Mouse (Mus musculus) ES-E14 (cell line): Measurements from ENCODE around the gene Phyhd1.

ENCODE experiments used
- HCFC1 ChIP-seq: IDR thresholded peaks from 2 replicates; pipeline ENCODE4 v1.6.1; 2012; ENCODE audit warnings: low read length, inconsistent platforms, borderline replicate concordance; ENCODE audit not compliant: insufficient read depth
- MAFK ChIP-seq: IDR thresholded peaks from 2 replicates; pipeline ENCODE4 v1.6.1; 2014; ENCODE audit warnings: mild to moderate bottlenecking, low read depth, low read length, inconsistent platforms; ENCODE audit not compliant: insufficient read depth
- ZC3H11A ChIP-seq: IDR thresholded peaks from 2 replicates; pipeline ENCODE4 v1.6.1; 2012; ENCODE audit warnings: low read depth, mild to moderate bottlenecking, inconsistent platforms, low read length, borderline replicate concordance
- ZNF384 ChIP-seq: IDR thresholded peaks from 2 replicates; pipeline ENCODE4 v1.6.1; 2012; ENCODE audit warnings: low read depth, low read length, inconsistent platforms

DNA sequence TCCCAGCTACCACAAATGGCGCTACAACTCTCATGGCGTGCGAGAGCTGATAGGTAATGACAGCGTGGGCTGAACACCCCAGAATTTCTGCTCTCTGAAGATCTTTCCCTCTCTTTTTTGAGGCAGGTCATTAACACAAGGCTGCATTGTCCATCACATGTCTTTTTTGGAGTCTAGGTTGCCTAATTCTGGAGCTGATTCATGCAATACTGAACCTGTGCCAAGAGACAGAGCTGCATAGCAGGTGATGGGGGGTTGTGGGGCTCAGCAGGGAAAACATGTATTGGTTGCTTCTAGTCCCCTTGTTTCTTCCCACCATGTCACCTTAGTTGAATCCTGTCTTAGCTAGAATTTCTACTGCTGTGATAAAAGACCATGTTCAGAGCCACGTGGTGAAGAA is 59.3 kb downstream of the Phyhd1 start:
- no peak for TF ChIP-seq MAFK
- TF ChIP-seq ZNF384 = no peak
- TF ChIP-seq ZC3H11A = no peak
- TF ChIP-seq HCFC1 = no peak
